Mouse (Mus musculus): ENCODE results near the gene Usp19. TPM values are rescaled to one million over a fixed set of nuclear protein-coding genes. Genes with fewer than 3 reads are reported as not detected.

Gene Usp19
- polyA plus RNA-seq (2016; fragmentation: Nextera tagmentation; extraction: Ambion mirVana) = 84.7 and 93.7 TPM in 2 replicates

DNA sequence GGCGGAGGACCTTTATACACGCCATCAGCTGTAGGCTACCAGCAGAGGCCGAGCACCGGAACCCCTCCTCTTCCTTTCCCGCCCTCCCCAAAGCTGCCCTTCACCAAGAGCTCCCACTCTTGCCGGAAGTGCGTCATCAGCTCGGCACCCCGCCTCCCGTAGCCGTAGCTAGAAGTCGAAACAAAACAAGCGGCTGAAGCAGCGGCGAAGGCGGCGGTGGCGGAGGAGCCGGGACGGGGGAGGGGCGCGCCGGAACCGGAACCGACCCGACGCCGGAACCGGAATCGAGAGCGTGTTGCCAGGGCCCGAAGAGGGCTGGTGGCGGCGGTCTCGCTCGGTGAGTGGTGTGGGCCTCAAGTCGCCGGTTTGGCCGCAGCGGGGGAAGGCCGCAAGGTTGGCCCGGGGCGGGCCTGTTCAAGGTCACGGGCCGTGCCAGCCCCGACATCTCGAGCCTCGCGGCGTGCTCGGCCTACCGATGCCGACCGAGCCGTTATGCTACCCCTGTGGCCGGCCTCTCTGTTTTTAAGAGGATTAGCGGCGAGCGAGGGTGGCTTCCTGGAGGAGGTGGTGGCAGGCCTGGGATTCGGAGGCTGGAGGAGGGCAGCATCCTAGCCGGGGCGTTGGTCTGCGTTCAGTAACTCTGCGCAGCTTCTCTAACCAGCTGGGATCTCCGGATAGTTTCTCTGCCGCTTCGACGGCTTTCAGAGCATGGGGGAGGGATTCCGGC is at the start of gene Usp19:
Gene Usp19 (plus strand): TSS at position 44 of the 727 bp plus-strand sequence.
- under 1% methylated on average over 69 of the region's 69 CpGs for WGBS
- Histone ChIP-seq H3K36me3 (replicated peaks) (peaks cover 85% of the 10 kb centered on the region), H3K27me3 (replicated peaks; ENCODE audit: low read depth, poor library complexity, severe bottlenecking) (no peaks in the 10 kb centered on the region), H3K9me3 (no peaks in the 10 kb centered on the region), H3K4me3 (peak within 1 kb of the TSS; percentile 76), H3K27ac (replicated peaks) (peak within 1 kb of the TSS; percentile 88), H3K4me1 (peaks cover 25% of the 10 kb centered on the region)
- DNase-seq (ENCODE audit: low spot score) = peak; percentile 97

DNA sequence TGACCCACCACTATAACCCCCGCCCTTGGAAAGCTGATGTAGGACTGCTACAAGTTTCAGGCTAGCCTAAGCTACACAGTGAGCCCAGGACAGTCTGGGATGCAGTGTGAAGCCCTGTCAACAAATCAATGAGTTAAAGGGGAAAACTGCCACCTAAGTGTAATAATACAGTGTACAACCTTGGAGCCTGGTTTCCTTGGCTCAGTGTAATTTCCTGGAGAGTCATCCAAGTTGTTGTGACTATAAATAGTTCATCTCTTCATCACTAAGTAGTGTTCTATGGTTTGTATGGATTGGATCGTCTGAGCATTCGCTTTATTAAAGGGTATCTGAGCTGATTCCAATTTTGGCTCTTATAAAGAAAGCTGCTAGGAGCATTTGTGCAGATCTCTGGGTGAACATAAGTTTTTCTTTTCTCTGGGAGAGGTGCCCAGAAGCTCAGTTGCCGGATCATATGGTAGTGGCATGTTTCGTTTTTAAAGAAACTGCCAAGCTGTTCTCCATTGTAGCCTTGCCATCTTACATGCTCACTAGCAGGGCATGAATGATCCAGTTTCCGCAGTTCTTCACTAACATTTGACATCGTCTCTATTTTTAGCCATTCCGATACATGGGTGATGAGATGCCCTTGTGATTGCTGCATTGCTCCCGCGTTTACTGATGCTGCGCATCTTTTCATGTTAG is 49.0 kb upstream of the Usp19 start:
- Histone ChIP-seq H3K27ac (replicated peaks) (no peak overlapping the region), H3K4me1 (no peaks in the 10 kb centered on the region), H3K4me3 (no peak overlapping the region), H3K27me3 (replicated peaks; ENCODE audit: low read depth, poor library complexity, severe bottlenecking) (no peaks in the 10 kb centered on the region), H3K9me3 (no peaks in the 10 kb centered on the region), H3K36me3 (replicated peaks) (no peaks in the 10 kb centered on the region)
- DNase-seq (ENCODE audit: low spot score) = no peak
- 93% methylated on average over 11 of the region's 11 CpGs for WGBS

DNA sequence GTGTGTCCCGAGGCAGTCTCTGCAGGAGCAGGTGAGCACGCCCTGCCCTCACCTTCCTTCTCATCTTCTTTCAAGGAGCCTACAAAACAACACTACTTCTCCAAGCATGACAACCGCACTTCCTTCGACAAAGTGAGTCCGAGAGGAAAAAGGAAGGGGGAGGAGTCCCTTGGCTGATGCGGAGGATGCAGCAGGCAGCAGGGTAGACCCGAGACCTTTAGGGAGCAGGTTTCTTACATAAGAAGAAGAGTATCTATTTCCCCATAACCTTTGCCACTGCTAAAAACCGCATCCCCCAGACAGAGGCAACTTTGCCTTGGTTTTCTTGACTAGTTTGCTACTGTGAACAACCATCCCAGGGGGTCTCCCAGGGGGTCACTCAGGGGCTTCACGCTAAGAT is 45.3 kb upstream of the Usp19 start:
- Histone ChIP-seq H3K36me3 (replicated peaks) (peaks cover 15% of the 10 kb centered on the region; the same call in 1 of the 2 replicates), H3K4me1 (peaks cover 16% of the 10 kb centered on the region), H3K27me3 (replicated peaks; ENCODE audit: low read depth, poor library complexity, severe bottlenecking) (no peaks in the 10 kb centered on the region), H3K9me3 (no peaks in the 10 kb centered on the region), H3K27ac (replicated peaks) (no peak overlapping the region), H3K4me3 (no peak overlapping the region)
- no peak for DNase-seq (ENCODE audit: low spot score)
- WGBS = 64% methylated on average over 9 of the region's 9 CpGs

DNA sequence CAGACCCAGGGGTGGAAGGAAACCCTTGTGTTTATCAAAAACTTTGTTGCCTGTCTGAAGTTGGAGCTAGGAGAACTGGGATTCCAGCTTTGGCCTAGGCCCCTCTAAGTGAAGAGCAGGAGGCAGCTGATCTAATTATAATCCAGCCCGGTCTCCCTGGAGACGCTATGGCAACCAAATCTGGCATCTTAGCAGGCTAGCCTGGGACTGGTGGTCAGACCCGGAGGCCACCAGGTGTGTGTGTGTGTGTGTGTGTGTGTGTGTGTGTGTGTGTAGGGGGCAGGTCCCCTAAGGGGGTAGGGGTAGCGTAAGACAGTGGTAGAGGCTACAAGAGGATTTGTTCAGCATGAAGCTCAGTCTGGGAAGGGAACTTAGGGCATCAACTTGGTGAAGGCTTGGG is 40.5 kb upstream of the Usp19 start:
- DNase-seq (ENCODE audit: low spot score) = peak; percentile 83
- Histone ChIP-seq H3K27ac (replicated peaks) (peak overlapping the region; percentile 84), H3K4me3 (peak overlapping the region; percentile 74; the same call in 1 of the 2 replicates), H3K27me3 (replicated peaks; ENCODE audit: low read depth, poor library complexity, severe bottlenecking) (peaks cover 11% of the 10 kb centered on the region), H3K9me3 (0 out of 2 replicates have a peak, but pooled peaks cover 2% of the 10 kb centered on the region), H3K4me1 (peaks cover 48% of the 10 kb centered on the region), H3K36me3 (replicated peaks) (peaks cover 15% of the 10 kb centered on the region; the same call in 1 of the 2 replicates)
- WGBS = 53% methylated on average over 4 of the region's 4 CpGs

DNA sequence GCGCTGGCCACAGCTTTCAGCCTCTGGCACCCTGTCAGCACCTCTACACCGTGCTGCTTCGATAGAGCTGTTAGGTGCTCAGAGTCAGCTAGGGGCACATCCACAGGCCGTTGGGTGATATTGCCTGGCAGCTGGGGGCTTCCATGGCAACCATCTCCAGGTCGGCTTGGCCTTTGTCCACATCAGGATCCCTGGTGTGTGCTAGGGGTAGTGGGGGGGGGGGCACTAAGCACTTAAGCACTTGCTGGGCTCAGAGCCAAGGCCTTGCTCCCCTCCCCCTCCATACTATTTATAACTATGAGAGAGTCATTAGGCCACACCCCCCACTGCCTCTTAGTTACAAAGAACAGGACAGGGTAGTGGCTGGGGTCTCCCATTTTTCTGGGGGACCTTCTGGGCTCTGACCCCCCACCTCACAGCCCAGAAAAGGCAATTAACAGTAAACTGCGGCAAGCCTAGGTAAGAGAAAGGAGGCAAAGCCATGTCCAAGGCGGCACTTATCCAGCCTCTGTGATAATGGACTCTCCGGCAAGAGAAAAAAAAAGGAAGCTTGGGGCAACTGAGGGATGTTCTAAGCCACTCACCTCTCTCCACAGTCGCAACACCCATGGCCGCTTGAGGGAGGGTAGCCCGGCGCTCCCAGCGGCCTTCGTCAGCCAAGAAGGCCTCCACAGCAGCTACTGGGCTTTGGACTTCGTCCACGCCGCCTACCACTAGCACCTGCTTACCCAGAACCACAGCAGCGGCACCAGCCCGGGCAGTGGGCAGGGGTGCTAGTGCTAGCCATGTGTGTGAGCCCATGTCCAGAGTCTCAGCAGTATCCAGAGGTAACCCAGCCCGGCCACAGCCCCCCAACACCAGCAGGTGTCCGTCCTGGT is 39.9 kb upstream of the Usp19 start:
- H3K4me1 ChIP-seq = peaks cover 50% of the 10 kb centered on the region
- WGBS = 72% methylated on average over 21 of the region's 21 CpGs

DNA sequence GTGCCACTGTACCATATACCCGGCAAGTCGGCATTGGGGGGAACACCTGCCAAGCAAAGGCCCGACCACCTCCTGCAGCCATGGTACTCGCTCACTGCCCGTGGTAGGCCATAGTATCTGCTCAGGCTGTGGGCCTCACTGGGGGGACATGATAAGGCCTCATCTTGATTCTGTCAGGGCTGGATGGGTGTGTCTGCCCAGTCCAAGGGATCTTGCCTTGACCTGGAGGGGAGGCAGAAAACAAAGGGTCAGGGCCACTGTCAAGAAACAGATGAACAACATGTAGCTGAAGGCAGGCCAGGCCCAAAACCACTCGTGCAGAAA is 39.3 kb upstream of the Usp19 start:
- peaks cover 15% of the 10 kb centered on the region; the same call in 1 of the 2 replicates for H3K36me3 ChIP-seq (replicated peaks)
- peak overlapping the region; percentile 74; the same call in 1 of the 2 replicates for H3K4me3 ChIP-seq
- H3K4me1 ChIP-seq = peaks cover 54% of the 10 kb centered on the region
- peaks cover 11% of the 10 kb centered on the region for H3K27me3 ChIP-seq (replicated peaks; ENCODE audit: low read depth, poor library complexity, severe bottlenecking)
- WGBS = 91% methylated on average over 6 of the region's 6 CpGs
- 0 out of 2 replicates have a peak, but pooled peaks cover 3% of the 10 kb centered on the region for H3K9me3 ChIP-seq
- H3K27ac ChIP-seq (replicated peaks) = peak overlapping the region; percentile 84
- DNase-seq (ENCODE audit: low spot score) = no peak

More for the DNA sequence above, 39.9 kb upstream of the Usp19 start:
- peak; percentile 42 for DNase-seq (ENCODE audit: low spot score)
- peak overlapping the region; percentile 74 for H3K4me3 ChIP-seq
- H3K9me3 ChIP-seq = 0 out of 2 replicates have a peak, but pooled peaks cover 3% of the 10 kb centered on the region
- H3K27me3 ChIP-seq (replicated peaks; ENCODE audit: low read depth, poor library complexity, severe bottlenecking) = peaks cover 11% of the 10 kb centered on the region
- H3K27ac ChIP-seq (replicated peaks) = peak overlapping the region; percentile 84
- H3K36me3 ChIP-seq (replicated peaks) = peaks cover 15% of the 10 kb centered on the region; the same call in 1 of the 2 replicates

DNA sequence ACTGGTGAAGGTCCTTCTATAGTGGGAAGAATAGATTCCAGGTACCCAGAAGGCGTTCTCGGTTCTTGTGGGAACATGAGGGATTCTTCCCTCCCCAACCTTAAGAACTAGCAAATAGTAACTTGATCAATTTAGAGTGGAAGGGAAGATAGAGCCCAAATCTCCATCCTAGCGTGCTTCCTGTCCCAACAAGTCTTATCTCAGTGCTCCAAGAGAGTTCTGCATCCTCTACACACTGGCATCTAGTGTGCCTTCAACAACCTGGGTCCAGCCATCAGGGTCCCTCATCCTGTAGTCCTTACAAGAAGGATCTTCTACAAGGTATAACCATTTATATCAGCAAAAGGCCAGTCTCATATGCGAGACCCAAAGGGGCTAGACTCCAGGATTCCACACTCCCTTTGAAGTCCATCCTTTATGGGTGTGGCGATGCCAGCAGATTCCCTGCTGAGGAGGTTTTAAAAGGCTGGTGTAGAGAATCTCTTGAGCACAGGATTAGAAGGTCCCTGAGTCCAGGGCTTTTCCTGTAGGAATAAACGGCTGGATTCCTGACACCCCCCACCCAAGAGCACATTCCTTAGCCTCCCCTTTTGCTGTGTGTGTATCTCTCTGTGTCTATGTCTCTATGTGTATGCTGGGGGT is 38.8 kb upstream of the Usp19 start:
- 52% methylated on average over 6 of the region's 6 CpGs for WGBS
- H3K27ac ChIP-seq (replicated peaks) = peak overlapping the region; percentile 85
- peak overlapping the region; percentile 74 for H3K4me3 ChIP-seq
- H3K9me3 ChIP-seq = 0 out of 2 replicates have a peak, but pooled peaks cover 3% of the 10 kb centered on the region
- peaks cover 54% of the 10 kb centered on the region for H3K4me1 ChIP-seq
- peaks cover 15% of the 10 kb centered on the region; the same call in 1 of the 2 replicates for H3K36me3 ChIP-seq (replicated peaks)
- peaks cover 11% of the 10 kb centered on the region for H3K27me3 ChIP-seq (replicated peaks; ENCODE audit: low read depth, poor library complexity, severe bottlenecking)
- no peak for DNase-seq (ENCODE audit: low spot score)

DNA sequence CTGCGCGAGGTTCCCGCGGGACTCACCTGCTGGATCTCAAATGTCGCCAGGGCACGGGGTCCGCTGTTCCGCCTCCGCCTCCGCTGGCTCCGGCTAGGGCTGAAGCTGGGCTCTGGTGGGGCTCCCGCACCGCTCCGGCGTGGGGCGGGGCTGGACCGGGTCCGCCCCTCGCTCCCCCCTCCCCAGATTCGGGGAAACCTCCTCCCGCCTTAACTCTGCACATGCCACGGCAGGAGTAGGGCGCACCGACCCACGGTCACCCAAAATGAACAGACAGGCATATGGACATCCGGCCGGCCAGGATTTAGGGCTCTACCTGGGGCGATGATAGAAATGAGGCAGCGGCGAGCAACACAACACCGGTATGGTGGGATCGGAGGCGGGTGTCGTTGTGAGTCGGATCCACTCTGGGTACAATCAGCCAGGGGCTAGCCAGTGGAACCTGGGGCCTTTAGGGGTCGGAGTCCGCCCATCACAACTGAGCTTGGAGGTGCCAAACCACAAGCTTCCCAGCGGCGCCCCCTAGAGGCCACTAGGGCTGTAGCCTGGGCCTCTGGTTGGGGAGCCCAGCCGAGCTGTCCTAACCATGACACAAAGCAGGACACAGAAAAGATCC is 38.0 kb upstream of the Usp19 start:
- under 1% methylated on average over 40 of the region's 40 CpGs for WGBS
- Histone ChIP-seq H3K36me3 (replicated peaks) (peaks cover 15% of the 10 kb centered on the region; the same call in 1 of the 2 replicates), H3K4me1 (peaks cover 54% of the 10 kb centered on the region)

DNA sequence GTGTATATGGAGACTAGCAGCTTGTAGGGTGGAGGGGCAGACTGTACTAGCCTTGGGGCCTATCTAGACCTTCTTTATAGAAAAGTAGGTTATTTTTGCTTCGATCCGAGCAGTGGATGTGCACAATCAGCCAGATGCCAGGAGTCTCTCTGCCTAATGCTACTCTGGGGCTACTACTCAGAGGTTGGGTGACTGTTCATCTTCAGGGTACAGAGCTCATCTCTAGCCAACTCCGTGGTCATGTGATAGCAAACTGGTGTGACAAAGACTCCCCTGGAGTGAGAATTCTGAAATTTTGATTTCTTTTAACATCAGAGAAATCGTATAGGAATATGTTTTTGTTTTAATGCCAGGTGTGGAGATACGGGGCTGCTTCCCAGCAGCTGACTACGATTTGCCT is 37.5 kb upstream of the Usp19 start:
- Histone ChIP-seq H3K27me3 (replicated peaks; ENCODE audit: low read depth, poor library complexity, severe bottlenecking) (peaks cover 11% of the 10 kb centered on the region), H3K27ac (replicated peaks) (peak overlapping the region; percentile 85), H3K4me1 (peaks cover 54% of the 10 kb centered on the region), H3K4me3 (peak overlapping the region; percentile 74), H3K9me3 (0 out of 2 replicates have a peak, but pooled peaks cover 3% of the 10 kb centered on the region), H3K36me3 (replicated peaks) (peaks cover 12% of the 10 kb centered on the region; the same call in 1 of the 2 replicates)
- no peak for DNase-seq (ENCODE audit: low spot score)
- 54% methylated on average over 6 of the region's 6 CpGs for WGBS

More for the DNA sequence above, 38.0 kb upstream of the Usp19 start:
- peak overlapping the region; percentile 85 for H3K27ac ChIP-seq (replicated peaks)
- H3K4me3 ChIP-seq = peak overlapping the region; percentile 74
- peaks cover 11% of the 10 kb centered on the region for H3K27me3 ChIP-seq (replicated peaks; ENCODE audit: low read depth, poor library complexity, severe bottlenecking)
- H3K9me3 ChIP-seq = 0 out of 2 replicates have a peak, but pooled peaks cover 3% of the 10 kb centered on the region
- DNase-seq (ENCODE audit: low spot score) = peak; percentile 94

DNA sequence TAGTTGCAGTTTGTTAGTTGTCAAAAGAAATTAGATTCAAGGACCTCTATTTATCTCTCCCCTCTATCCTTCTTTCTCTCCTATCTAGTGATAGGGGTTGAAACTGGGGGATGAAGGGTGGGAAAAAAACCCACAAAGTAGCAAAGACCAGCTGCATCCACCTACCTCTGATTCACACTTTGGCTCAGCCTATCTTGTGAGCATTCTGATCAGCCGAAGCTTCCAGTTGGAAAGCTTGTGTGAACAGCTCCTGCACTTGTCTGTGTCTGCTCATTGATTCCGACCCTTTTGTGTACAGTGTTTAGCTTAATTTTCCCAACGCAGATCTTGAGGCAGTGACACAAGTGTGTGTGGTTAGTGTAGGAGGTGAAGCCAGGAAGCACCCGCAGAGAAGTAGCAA is 36.9 kb upstream of the Usp19 start:
- peaks cover 54% of the 10 kb centered on the region for H3K4me1 ChIP-seq
- no peak for DNase-seq (ENCODE audit: low spot score)
- H3K27ac ChIP-seq (replicated peaks) = peak overlapping the region; percentile 85; the same call in 1 of the 2 replicates

DNA sequence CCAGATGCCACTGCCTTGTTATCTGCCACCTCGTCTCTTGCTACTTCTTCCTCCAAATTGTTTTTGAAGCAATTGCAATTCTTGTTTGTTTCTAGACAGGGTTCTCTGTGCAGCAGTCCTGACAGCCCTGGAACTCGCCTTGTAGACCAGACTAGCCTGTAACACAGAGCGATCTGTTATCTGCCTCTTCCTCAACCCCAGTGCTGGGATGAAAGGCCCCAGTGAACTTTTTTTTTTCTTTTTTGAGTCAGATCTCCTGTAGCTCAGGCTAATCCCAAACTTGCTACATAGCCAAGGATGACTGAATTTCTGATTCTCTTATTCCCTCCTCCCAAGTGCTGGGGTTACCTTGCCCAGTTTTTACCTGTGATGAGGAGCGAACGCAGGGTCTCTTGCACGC is 36.0 kb upstream of the Usp19 start:
- H3K9me3 ChIP-seq = 0 out of 2 replicates have a peak, but pooled peaks cover 3% of the 10 kb centered on the region
- H3K27me3 ChIP-seq (replicated peaks; ENCODE audit: low read depth, poor library complexity, severe bottlenecking) = peaks cover 11% of the 10 kb centered on the region
- peaks cover 45% of the 10 kb centered on the region for H3K4me1 ChIP-seq
- 86% methylated on average over 6 of the region's 6 CpGs for WGBS
- no peaks in the 10 kb centered on the region for H3K36me3 ChIP-seq (replicated peaks)
- no peak overlapping the region for H3K4me3 ChIP-seq
- no peak overlapping the region for H3K27ac ChIP-seq (replicated peaks)
- no peak for DNase-seq (ENCODE audit: low spot score)

More for the DNA sequence above, 36.9 kb upstream of the Usp19 start:
- Histone ChIP-seq H3K9me3 (0 out of 2 replicates have a peak, but pooled peaks cover 3% of the 10 kb centered on the region), H3K4me3 (peak overlapping the region; percentile 74; the same call in 1 of the 2 replicates), H3K27me3 (replicated peaks; ENCODE audit: low read depth, poor library complexity, severe bottlenecking) (peaks cover 11% of the 10 kb centered on the region), H3K36me3 (replicated peaks) (peaks cover 7% of the 10 kb centered on the region; the same call in 1 of the 2 replicates)
- WGBS = 86% methylated on average over 4 of the region's 4 CpGs
